Mouse (Mus musculus): ENCODE measurements at regions not wholly inside any gene's neighbourhood (a gene's known extent, or its start where the extent isn't known, plus 50 kb on each side); places are given as distances from the start of the nearest gene placed in this dataset.
"Not testable (repeated sequence)": the region's sequence is repeated elsewhere in the genome, so short reads cannot be mapped to it uniquely, and the experiment has no call there.

DNA sequence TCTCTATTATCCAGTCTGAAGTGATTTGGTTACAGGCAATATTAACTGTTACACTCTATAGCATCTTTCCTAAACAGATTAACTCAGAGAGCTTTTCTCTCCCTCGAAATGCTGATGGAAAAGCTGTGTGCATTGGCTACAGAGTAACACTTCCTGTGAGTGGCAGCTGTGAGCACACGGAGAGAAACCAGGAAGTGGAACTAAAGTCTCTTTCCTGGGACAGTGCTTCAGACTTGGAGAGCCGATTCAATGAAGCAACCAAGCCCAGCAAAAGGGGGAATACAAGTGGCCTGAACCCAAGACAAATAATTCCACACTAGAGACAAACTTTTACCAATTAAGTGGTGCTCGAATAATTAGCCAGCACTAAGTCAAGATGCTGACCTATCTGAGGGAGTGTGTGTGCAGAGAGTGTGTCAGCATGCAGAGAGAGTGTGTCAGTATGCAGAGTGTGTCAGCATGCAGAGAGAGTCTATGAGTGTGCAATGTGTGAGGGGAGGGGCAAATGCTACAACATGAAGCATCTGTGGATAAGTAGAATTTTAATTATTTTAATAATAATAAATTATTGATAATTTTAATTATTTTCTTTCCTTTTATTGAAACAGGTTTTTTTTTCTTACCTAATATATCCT lies 74.9 kb upstream of the 1110032F04Rik start:
- no peak for DNase-seq (ENCODE audit: low spot score in 2 of 2)

DNA sequence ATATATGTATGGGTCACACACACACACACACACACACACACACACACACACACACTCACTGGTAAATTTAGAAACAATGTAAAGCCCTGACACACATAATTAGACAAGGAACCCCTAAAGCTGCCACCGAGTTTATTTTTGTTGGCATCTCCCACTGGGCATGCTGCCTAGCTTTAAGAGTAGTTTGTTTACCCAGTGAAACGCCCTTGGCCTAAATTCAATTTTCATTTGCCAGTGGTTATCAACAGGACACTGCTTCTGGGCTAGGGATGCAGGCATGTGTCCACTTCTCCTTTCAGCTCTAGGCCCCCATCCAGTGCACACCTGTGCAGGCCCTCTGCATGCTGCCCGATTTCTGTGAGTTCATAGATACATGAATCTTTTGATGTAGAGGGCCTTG lies 73.7 kb upstream of the 1110032F04Rik start:
- no peak for DNase-seq (ENCODE audit: low spot score in 2 of 2)

DNA sequence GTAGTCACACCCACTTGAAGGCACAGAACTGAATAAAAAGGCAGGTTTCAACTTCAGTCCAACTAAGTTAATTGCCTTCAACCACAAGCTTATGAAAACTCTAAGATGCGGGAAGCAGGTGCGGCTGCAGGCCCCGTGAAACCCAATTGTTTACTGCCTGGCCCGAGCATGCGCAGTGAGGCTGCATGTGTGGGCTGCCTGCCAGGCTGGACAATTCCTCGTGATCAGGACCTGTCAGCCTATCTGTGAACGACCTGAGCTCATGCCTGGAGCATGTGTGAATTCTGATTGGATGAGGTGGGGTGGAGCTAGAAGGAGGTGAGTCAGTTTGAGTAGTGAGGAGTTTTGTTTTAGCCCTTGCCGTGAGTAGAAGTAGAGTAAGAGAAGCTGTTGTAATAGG lies 71.0 kb upstream of the 1110032F04Rik start:
- DNase-seq (ENCODE audit: low spot score in 2 of 2) = not testable (repeated sequence)

DNA sequence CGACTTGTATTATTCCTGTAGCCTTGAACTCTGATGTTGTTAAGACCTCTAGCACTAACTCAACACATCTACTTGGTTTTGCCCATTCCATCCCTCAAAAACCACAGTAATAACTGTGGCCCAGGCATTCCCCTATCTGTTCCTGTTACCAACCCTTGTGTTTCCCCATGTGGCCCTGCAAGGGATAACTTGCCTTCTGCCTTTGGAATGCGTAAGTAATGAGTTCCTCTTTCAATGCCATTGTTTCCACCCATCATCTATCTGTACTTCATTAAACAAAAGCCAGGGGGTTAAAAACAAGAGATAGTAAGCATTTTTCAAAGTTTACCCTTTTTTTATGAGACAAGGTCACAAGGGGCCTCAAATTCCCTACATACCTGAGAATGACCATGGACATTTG lies 60.5 kb upstream of the 1110032F04Rik start:
- DNase-seq (ENCODE audit: low spot score in 2 of 2) = no peak

DNA sequence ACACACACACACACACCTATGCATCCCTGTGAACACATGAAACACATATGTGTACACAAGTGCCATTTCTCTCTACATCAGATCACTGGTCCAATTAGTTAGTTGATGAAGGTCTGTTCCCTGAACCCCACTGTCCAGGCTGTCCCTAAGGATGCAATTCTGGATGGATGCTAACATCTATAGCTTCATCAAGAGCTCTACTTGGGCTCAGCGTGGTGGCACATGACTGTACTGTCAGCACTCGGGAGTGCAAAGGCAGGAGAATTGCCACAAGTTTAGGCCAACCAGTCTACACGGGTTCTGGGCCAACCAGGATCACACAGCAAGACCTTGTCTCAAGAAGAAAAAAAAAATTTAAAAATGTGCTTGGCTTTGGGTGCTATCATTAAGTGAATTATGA lies 55.9 kb upstream of the 1110032F04Rik start:
- DNase-seq (ENCODE audit: low spot score in 2 of 2) = no peak

DNA sequence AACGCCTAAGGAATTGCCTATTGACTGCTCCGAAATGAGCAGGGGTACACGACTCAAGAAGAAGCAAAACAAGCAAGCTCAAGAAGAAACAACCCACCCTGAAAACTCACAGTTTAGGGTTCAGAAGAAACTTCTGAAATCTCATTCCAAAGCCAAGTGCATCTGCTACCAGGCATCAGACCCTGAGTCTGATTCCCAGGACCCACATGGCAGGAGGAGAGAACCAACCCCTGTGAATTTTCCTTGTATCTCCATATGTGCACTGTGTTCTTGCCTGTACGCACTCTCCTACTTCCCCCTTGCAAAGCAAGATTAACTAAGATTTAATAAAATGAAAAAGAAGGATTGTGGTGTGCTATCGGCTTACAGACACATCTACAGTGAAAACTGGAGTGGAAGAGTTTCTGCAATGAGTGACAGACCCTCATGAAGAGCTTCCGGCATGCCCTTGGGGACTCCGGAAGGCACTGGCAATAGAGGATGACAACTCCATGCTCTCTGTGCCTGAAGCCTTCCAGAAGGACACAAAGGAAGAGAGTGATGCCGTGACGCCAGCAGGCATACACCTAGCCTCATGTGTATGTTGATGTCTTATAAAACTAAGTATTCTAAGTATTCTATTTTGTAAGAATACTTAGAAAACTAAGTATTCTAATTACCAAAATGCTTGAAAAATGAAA lies 55.2 kb upstream of the 1110032F04Rik start:
- DNase-seq (ENCODE audit: low spot score in 2 of 2) = no peak

DNA sequence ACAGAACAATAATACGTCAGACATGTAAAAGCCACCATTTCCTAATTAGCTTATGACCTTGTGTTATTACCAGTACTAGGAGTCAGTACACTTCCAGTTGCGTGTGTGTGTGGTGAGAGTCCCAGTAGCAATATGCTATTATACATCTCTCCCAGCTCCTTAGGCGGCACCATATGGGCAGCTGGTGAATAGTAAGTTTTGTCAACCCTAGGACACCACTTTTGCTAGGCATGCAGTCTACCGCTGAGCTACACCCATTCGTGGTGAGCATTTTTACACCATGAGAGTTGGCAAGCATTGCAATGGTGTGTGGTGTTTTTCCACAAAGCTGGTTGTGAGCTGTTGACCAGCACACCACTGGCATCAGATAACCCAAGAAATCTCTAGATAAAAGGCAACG lies 53.8 kb upstream of the 1110032F04Rik start:
- no peak for DNase-seq (ENCODE audit: low spot score in 2 of 2)

DNA sequence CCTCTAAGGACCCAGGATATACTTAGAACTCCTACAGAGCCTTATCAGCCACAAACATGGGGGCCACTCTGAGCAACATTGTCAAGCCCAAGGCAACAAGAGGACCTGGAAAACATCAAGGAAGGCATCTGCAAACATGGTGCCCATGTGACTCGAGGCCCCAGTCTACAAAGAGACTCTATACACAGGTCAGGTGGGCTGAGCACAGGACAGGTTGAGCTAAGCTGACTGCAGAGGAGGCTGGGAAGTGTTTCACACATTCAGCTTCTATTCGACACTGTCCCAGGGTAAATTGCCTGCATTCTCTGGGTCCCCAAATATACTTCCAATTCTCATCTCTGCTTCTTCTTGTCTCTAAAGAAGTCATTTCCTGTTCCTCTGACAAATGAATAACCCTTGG lies 52.1 kb upstream of the 1110032F04Rik start:
- DNase-seq (ENCODE audit: low spot score in 2 of 2) = no peak
